Mouse (Mus musculus): ENCODE data around the gene Serpina6. TPM values are rescaled to one million over a fixed set of nuclear protein-coding genes. Genes with fewer than 3 reads are reported as not detected.

The Serpina6 gene
- total RNA-seq, 2 experiments from 2014 or later = not detected

DNA sequence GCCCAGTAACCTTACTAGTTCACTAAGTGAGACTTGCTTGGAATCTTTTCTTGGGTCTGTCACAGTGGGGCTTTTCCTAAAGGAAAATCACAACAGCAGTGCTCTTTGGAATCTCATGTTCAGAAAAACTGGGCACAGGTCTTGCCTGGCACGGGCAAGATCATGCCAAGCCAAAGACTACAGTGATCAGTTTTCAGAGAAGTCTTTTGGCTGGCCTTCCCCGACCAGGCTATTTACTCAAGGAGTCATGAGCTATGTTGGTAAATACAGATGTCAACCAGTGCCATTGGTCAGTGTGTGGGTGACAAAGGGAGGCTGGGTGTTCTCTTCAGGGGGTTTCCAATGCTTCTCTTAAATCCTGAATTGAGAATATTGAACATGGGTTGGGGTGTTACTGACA is 2.2 kb upstream of the Serpina6 start:
- no peak for DNase-seq (ENCODE audit: low spot score)
- intact Hi-C loops (cut with DNase I) = no loop called here

DNA sequence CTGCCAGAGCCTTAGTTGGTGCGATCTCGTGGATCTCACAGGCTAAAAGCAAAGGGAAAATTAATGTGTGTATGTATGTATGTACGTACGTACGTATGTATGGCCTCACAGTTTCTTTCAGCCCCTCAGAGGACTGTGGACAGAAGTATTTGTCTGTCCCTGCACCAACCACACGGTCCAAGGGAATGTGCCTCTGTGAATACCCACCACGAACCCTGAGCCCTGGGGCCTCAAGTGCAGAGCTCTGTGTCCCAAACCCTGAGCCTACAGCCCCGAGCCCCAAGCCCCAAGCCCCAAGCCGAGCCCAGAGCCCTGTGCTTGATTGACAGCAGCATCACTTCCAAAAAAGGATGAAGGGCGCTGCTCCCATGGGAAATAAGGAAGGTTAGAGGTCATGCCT is 979 bp upstream of the Serpina6 start:
- intact Hi-C loops (cut with DNase I) = no loop called here
- DNase-seq (ENCODE audit: low spot score) = no peak

DNA sequence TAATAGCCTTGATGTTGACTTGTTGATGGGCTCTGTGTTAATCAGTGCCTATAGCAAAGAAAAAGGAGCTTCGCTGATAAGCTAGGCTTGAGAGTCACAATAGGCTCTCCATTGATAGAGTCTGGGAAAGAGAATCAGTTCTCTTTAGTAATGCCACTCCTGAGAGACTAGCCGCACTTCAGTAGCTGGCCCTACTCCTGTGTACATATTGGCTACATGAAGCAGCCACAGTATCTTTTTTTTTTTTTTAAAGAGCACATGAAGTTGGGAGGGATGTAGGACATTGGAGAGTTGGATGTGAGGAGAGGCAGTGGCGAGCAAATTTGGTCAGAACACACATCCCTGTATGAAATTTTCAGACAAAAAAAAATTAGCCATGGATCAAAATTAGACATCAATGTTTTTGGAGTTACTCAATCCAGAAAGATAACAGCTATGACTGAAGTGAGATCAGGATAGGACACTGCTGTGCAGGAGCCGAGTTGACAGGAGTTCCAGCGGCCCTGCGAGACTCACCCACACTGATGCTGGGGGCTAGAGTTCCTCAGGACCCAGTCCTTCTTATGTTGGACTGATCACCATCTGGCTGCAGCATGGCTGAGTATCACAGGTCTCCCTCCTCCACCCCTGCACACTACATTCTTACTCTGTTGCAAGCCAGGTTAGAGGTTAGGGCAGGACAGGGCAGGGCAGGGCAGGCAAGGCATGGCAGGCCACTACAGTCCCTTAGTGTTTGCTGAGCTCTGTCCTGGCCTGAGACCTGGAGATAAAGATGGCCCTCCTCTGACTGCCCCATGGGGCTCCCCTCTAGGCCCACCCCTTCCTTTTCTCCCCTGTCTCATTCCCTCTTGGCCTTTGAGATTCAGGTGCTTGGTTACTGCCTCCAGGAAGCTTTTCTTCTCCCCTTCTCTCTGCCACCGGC is 1.6 kb downstream of the Serpina6 start:
- DNase-seq (ENCODE audit: low spot score) = no peak
- intact Hi-C loops (cut with DNase I) = no loop called here

DNA sequence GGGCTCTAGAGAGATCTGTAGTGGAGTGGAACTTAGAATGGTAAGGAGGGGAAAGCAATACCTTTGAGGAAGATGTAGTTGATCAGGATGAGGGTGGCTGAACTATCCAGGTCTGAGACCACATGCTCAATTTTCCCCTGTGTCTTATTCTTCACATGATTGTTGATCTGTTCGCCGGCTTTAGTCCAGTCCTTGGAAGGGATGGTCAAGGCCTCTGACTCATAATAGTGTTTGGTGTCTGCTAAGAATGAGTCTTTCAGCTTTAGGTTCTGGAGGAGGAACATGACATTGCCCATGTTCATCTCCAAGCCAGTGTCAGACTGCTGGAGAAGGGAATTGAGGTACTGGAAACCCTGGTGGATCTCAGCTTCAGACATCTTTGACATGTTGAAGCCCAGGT is 3.2 kb downstream of the Serpina6 start:
- intact Hi-C loops (cut with DNase I) = no loop called here
- DNase-seq (ENCODE audit: low spot score) = no peak

DNA sequence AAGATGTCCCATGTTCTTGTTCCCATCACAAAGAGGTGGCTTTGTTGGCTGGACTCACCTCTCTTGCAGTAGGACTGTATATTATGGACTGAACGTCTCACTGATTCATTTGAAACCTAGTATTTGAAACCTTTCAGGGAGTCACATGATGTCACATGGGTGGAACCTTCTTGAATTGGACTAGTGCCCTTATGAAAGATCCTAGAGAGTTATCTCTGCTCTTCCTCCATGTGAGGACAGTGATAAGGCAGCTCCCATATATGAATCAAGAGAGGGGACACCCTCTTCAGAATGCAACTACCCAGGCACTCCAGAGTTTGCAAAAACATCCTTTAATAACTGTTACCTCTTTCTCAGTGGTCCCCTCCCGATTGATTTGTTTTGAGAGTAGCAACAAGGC is 10.7 kb downstream of the Serpina6 start:
- intact Hi-C loops (cut with DNase I) = no loop called here
- DNase-seq (ENCODE audit: low spot score) = no peak

DNA sequence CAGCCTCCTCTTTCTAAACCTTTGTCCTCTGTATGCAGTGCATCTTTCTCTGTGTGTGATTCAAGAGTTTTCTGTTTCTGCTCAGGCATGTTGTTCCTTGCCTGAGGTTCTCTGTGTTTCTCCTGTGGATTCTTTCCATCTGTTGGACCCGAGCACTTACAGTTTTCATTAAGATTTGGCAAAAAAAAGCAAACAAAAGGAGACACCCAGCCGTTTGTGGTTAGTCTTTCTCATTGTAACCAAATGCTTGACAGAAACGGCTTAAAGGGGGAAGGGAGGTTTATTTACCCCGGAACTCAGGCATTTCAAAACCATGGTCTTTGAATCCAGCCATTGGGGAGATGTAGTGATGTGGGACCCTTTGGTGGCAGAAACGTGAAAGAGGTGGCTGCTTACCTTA is 12.4 kb downstream of the Serpina6 start:
- intact Hi-C loops (cut with DNase I) = loop anchor here (5.0 kb wide), 1 partner anchor 102 kb away; no protein-coding TSS in a partner anchor
- no peak for DNase-seq (ENCODE audit: low spot score)

DNA sequence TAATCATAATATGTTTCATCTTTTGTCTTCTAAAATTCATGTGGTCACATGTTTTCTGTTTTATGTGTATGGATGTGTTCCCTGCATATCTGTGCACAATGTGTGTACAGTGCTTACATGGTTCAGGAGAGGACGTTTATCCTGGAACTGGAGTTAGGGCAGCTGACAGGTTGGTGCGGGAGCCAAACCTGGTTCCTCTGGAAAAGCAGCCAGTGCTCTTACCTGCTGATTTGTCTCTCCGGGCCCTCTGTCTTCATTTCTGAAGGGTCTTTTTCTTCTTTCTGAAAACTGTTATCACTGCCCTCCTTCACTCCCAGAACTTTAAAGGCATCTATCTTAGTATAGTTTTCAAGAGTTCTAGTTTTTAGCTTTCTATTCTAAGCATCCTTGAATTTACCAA is 13.2 kb downstream of the Serpina6 start:
- intact Hi-C loops (cut with DNase I) = loop anchor here (5.0 kb wide), 1 partner anchor 102 kb away; no protein-coding TSS in a partner anchor
- DNase-seq (ENCODE audit: low spot score) = no peak

DNA sequence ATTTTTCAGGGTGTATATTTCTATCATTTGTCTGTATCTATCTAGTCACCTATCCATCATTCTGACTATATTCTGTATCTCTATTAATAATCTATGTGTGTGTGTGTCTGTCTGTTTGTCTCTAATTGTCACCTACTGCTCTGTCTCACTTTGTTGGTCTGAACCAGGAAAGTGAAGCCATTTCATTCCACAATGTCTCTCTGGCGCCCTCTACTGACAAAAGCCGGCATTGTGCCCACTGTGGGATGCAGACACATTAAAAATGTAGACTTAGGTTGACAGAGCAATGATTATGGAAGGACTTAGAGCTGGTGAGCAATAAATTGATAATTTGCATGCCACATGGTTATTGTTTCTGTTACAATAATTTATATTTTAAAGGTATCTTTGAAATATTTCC is 13.7 kb downstream of the Serpina6 start:
- intact Hi-C loops (cut with DNase I) = loop anchor here (5.0 kb wide), 1 partner anchor 101 kb away; no protein-coding TSS in a partner anchor
- DNase-seq (ENCODE audit: low spot score) = no peak

DNA sequence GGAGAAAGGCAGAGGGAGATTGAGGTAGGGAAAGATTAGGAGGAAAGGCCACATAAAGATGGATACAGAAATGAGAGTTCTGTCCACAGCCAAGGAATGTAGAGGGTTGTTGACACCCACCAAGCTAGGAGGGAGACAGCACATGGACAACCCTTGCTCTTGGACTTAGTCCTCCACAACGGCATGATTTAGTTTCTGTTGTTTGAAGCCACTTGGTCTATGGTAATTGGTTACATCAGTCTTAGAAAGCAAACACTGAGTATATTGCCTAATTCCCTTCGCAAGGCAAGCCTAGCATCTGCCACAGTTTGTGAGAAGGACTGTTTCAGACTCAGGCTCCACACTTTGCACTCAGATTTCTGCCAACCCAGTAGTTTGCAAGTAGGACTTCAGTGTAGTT is 21.2 kb downstream of the Serpina6 start:
- DNase-seq (ENCODE audit: low spot score) = no peak
- intact Hi-C loops (cut with DNase I) = no loop called here

DNA sequence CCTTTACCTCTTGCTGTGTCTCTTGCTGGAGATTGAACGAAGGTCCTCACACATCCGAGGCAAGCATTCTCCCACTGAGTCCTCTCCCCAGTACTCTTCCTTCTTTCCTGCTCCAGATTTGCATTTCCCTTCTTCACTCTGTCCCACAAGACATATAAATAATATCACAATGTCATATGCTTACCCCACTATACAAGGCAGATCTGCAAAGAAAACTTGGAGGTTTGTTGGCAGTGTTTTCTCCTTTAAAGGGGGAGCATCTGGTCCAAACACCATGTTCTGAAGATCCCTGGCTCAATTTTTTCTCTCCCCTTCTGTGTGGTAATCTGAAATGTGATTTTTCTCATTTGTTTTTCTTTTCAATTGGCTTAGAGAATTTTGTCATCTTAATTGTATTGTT is 22.6 kb downstream of the Serpina6 start:
- DNase-seq (ENCODE audit: low spot score) = no peak
- intact Hi-C loops (cut with DNase I) = no loop called here

DNA sequence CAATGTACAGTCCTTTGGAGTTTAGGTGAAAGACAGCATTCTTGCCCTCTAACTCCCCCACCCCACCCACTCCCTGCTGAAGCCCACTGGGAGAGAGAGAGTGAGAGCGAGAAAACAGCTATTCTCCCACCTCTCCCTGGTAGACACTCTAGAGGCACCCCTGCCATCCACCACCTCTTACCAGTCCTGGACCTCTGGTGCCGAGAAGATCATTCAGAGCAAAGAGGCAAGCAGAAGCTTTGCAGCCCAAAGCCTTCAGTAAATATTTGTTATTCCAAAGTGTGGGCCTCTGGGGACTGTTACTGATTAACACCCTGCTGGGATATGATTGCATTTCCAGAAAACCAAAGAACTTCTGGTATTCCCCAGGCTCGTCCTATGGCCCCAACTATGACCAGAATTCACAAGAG is 25.8 kb downstream of the Serpina6 start, which contains the start of gene Serpina10:
Gene Serpina10, minus strand, starts transcription at position 242 of the 410 bp plus-strand sequence.
- DNase-seq (ENCODE audit: low spot score) = no peak
- intact Hi-C loops (cut with DNase I) = no loop called here

DNA sequence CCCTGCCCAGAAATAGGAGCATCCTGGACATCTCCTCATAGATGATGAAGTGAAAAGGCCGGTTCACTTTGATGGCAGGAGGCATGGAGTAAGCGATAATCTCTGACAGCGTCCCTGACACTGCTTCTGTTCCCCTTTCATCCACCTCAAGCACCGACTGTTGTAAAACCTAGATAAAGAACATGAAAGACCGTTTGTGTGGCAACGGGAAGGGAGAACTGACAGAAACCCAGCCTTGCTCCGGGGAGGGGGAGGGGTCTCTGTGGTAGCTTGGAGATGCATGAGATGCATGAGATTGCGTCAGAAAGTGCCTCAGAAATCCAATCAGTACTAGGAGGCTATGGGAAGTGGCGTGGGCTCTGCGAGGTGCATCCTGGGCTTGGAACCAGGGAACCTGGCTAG is 40.2 kb downstream of the Serpina6 start:
- intact Hi-C loops (cut with DNase I) = no loop called here
- no peak for DNase-seq (ENCODE audit: low spot score)

DNA sequence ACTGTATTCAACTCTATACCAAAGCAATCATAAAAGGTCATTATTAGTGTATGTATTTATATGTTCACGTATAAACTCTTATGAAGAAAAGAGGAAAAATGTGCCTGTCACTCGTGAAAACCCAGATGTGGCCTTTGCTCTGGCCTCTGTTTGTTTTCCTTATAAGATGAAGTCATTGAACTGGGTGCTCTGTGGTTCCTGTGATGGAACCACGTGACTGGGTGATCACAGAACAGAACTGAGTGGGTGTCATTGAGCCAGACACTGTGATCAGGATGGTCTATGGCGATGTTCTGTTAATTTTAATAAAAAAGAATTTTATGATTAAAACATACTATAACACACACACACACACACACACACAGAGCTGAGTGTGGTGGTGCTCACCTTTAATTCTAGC is 41.3 kb downstream of the Serpina6 start:
- intact Hi-C loops (cut with DNase I) = no loop called here
- no peak for DNase-seq (ENCODE audit: low spot score)

DNA sequence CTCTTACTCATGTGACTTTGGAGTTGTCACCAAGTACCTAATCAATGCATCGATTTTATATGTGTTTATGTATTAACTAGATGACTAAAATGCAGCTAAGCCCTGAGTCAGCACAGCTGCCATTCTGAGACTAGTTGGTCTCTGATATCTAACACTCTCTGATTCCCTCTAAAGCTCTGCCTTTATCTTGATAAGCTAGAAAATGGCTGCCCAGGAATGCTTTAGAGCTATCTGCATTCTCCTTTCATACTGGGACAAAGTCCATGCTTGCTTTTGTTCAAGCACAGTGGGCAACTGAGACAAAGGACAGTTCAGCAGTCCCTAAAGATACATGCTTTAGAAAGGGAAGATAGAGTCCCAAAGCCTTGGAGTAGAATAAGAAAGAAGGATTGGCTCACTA is 41.9 kb downstream of the Serpina6 start:
- intact Hi-C loops (cut with DNase I) = no loop called here
- DNase-seq (ENCODE audit: low spot score) = no peak

DNA sequence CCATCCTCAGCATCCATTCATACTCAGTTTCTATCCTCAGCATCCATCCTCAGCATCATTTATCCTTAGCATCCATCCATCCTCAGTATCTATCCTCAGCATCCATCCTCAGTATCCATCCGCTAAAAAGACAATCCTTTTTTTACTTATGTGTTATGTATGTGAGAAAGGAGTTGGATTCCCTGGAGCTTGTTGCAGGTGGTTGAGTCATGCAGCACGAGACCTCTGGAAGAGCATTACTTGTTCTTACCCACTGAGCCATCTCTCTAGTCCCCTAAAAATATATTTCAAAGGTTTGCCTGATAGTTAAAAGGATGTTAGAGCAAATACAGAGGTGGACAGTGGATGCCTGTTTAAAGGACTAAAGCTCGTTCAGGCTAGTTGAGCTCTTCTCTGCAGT is 55.2 kb downstream of the Serpina6 start:
- intact Hi-C loops (cut with DNase I) = no loop called here
- no peak for DNase-seq (ENCODE audit: low spot score)

DNA sequence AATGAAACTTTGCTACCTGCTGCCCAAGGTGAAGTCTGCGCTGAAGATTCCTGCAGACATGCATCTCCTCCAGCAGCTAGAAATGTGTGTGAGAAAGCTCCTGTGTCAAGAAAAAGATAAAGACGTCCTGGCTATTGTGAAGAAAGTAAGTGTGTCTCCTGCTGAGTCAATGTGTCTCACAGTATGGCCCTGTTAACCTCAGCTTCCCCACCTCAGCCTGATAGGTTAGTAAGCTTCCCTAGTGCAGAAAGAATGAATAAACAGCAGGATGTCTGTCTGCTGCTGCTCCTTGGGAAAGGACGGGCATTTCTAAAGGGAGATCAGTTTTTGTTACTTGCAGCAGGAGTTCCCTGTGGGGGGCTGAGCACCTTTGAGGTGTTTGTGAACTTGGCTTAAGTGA is 56.6 kb downstream of the Serpina6 start:
- intact Hi-C loops (cut with DNase I) = no loop called here
- no peak for DNase-seq (ENCODE audit: low spot score)

DNA sequence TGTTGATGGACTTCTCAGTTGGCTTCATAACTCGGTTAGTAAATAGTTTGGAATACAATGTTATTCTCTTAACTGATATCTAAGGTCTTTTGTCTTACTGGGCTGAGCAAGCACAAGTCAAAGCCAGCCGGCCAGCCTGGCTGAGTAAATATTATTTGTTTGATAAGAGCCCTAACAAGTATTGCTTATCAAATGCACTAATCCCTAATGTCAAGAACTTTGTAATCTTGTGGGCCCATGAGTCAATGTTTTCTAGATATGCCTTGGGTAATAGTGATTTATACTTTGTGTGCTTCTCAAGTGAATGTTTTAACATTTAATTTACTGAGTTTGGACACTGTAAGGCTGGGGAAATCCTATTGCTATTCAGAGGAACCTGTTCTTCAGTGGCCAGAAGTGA is 58.6 kb downstream of the Serpina6 start:
- DNase-seq (ENCODE audit: low spot score) = no peak
- intact Hi-C loops (cut with DNase I) = no loop called here

Other genes with a start within 250 kb of the Serpina6 start
- gene 9330161L09Rik, start 249.4 kb downstream of the Serpina6 start, total RNA-seq (2021) = 1 to 10 TPM; 1.2 to 1.3 TPM
- 10 to 100 TPM; 72.1 to 75.9 TPM for gene Ddx24, start 231.4 kb downstream of the Serpina6 start, total RNA-seq (2021)
- 10 to 100 TPM; 56.3 to 68.1 TPM for gene Ifi27, start 223.0 kb downstream of the Serpina6 start, total RNA-seq (2021)
- gene Ifi27l2a, start 213.5 kb downstream of the Serpina6 start, total RNA-seq (2021) = 10 to 100 TPM; 18.2 to 31.0 TPM
- gene Ifi27l2b, start 200.0 kb downstream of the Serpina6 start, total RNA-seq (2021) = under 1 TPM in 1 of 2 experiments, not detected in 1; 0.23 TPM
- gene Ppp4r4, start 124.9 kb downstream of the Serpina6 start, total RNA-seq (2021) = under 1 TPM; 0.39 to 0.45 TPM
- not detected for gene Serpina10, start 25.8 kb downstream of the Serpina6 start, total RNA-seq (2021)
- gene Serpina16, start 18.9 kb upstream of the Serpina6 start, total RNA-seq (2021) = not detected
- not detected for gene Serpina1f, start 38.3 kb upstream of the Serpina6 start, total RNA-seq (2021)
- not detected for gene Serpina1d, start 116.4 kb upstream of the Serpina6 start, total RNA-seq (2021)
- not detected for gene Serpina1b, start 173.2 kb upstream of the Serpina6 start, total RNA-seq (2021)
- not detected for gene Serpina1a, start 206.3 kb upstream of the Serpina6 start, total RNA-seq (2021)
- gene Serpina1c, start 247.7 kb upstream of the Serpina6 start, total RNA-seq (2021) = not detected